Mouse (Mus musculus) liver, adult 2 months (tissue): Measurements from ENCODE around the gene Map2k4. TPM values are rescaled to one million over a fixed set of nuclear protein-coding genes. Genes with fewer than 3 reads are reported as not detected.

Experiments used
- DNase-seq: peaks from one replicate; pipeline ENCODE4 v3.0.0-alpha.2; 2011; ENCODE audit warnings: low read depth, low spot score; ENCODE audit errors: extremely low read depth
- H3K27ac ChIP-seq: fragments of 200-500 bp; replicated peaks from 2 replicates; pipeline ENCODE4 v1.5.1; 2012; ENCODE audit warnings: low read depth, mild to moderate bottlenecking, control low read depth, inconsistent platforms, low read length; ENCODE audit not compliant: insufficient read depth
- H3K27me3 ChIP-seq: fragments of 200-500 bp; 2 replicates; pipeline ENCODE4 v1.6.1; 2012; ENCODE audit warnings: mild to moderate bottlenecking, moderate library complexity, low read length, inconsistent platforms; ENCODE audit not compliant: control insufficient read depth, insufficient read depth
- H3K36me3 ChIP-seq: fragments of 200-500 bp; 2 replicates; pipeline ENCODE4 v1.6.1; 2012; ENCODE audit warnings: low read length, inconsistent platforms; ENCODE audit not compliant: control insufficient read depth, insufficient read depth
- H3K4me1 ChIP-seq: fragments of 200-500 bp; 2 replicates; pipeline ENCODE4 v1.6.1; 2011; ENCODE audit warnings: low read length; ENCODE audit not compliant: control insufficient read depth, insufficient read depth
- H3K4me3 ChIP-seq: fragments of 200-500 bp; 2 replicates; pipeline ENCODE4 v1.5.1; 2011; ENCODE audit warnings: low read depth, mild to moderate bottlenecking, control low read depth, low read length, moderate library complexity; ENCODE audit not compliant: insufficient read depth
- H3K79me2 ChIP-seq: fragments of 200-500 bp; 2 replicates; pipeline ENCODE4 v1.6.1; 2012; ENCODE audit warnings: inconsistent platforms, mild to moderate bottlenecking, low read length, moderate library complexity; ENCODE audit not compliant: control insufficient read depth, insufficient read depth
- H3K9ac ChIP-seq: fragments of 200-500 bp; 2 replicates; pipeline ENCODE4 v1.6.1; 2012; ENCODE audit warnings: low read depth, mild to moderate bottlenecking, control low read depth, inconsistent platforms, low read length
- CTCF ChIP-seq: fragments of 200-500 bp; IDR thresholded peaks from 2 replicates; pipeline ENCODE4 v1.5.1; 2011; ENCODE audit warnings: low read depth, low read length, control low read depth
- POLR2A ChIP-seq: fragments of 200-500 bp; IDR thresholded peaks from 2 replicates; pipeline ENCODE4 v1.6.1; 2011; ENCODE audit warnings: low read length, control low read depth; ENCODE audit not compliant: insufficient read depth; ENCODE audit errors: extremely low read depth
- WGBS: fragments of 180-500 bp; shearing (Covaris S2); methylation state at CpG from one replicate; pipeline ENCODE4 v1.1.7; 2018; 5-methylcytosine and 5-hydroxymethylcytosine counted together
- polyA plus RNA-seq: library from polyadenylated mRNA; depleted of rRNA; stranded (reverse); fragments of >200 nt; gene quantifications from 2 replicates; pipeline ENCODE4 v1.2.3, GENCODE M21; 2012
- total RNA-seq: library from RNA; depleted of rRNA; stranded (reverse); fragments of >200 nt; gene quantifications from 2 replicates; pipeline ENCODE4 v1.2.3, GENCODE M21; 2014

Map2k4 gene
- total and polyA plus RNA-seq, 2 experiments: 11.6 to 27.1 TPM

- TF ChIP-seq POLR2A: no peak
- no peak for TF ChIP-seq CTCF
- Histone ChIP-seq H3K9ac (no peak overlapping the region), H3K27ac (no peak overlapping the region), H3K79me2 (peaks cover 8% of the 10 kb centered on the region; the same call in 1 of the 2 replicates), H3K4me1 (no peaks in the 10 kb centered on the region; the same call in 1 of the 2 replicates), H3K4me3 (no peak overlapping the region), H3K27me3 (no peaks in the 10 kb centered on the region), H3K36me3 (peaks cover 10% of the 10 kb centered on the region)
- WGBS: 89% methylated on average over 2 of the region's 2 CpGs
- no peak for DNase-seq
Observed at GRCm38 (mm10) chr11:65723715-65724114, 64.4 kb downstream of the Map2k4 start.

- no peaks in the 10 kb centered on the region for H3K4me1 ChIP-seq
- no peak overlapping the region for H3K9ac ChIP-seq
- no peak for DNase-seq
- WGBS: 78% methylated on average over 3 of the region's 3 CpGs
- no peak overlapping the region for H3K4me3 ChIP-seq
- 0 out of 2 replicates have a peak, but pooled peaks cover 5% of the 10 kb centered on the region for H3K79me2 ChIP-seq
- no peak overlapping the region for H3K27ac ChIP-seq
- TF ChIP-seq CTCF (no peak), POLR2A (no peak)
- peaks cover 8% of the 10 kb centered on the region for H3K36me3 ChIP-seq
- H3K27me3 ChIP-seq: no peaks in the 10 kb centered on the region
Observed at GRCm38 (mm10) chr11:65721615-65722014, 66.5 kb downstream of the Map2k4 start.

GRCm38 (mm10) chr11:65719960-65720359 is 68.1 kb downstream of the Map2k4 start:
- H3K36me3 ChIP-seq: peaks cover 9% of the 10 kb centered on the region
- 80% methylated on average over 1 of the region's 1 CpGs for WGBS
- no peak for TF ChIP-seq CTCF

DNA sequence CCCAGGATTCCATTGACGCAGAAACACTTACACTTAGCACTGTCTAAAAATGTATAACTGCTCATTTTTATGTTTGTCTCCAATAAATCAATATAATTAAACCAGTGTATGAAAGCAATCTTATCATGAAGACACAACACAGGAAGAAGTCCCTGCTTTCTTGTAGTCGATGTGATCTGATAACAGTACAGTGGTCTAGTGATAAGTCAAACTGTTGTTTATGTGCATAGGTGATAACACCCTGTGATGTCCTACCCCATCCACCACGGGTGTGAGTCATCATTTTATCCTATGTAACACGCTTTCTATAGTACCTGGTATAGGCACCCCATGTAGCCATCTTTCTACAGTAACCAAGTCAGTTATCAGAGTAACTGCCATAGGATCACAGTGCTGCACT is 74.3 kb downstream of the Map2k4 start:
- H3K9ac ChIP-seq: no peak overlapping the region
- H3K4me1 ChIP-seq: no peaks in the 10 kb centered on the region
- peaks cover 11% of the 10 kb centered on the region for H3K36me3 ChIP-seq
- no peak overlapping the region for H3K4me3 ChIP-seq
- H3K79me2 ChIP-seq: no peaks in the 10 kb centered on the region; the same call in 1 of the 2 replicates
- DNase-seq: no peak
- TF ChIP-seq CTCF (no peak), POLR2A (no peak)
- H3K27ac ChIP-seq: no peak overlapping the region
- no peaks in the 10 kb centered on the region for H3K27me3 ChIP-seq
- 85% methylated on average over 4 of the region's 4 CpGs for WGBS

More at GRCm38 (mm10) chr11:65719960-65720359, 68.1 kb downstream of the Map2k4 start:
- peaks cover 3% of the 10 kb centered on the region; the same call in 1 of the 2 replicates for H3K79me2 ChIP-seq
- no peaks in the 10 kb centered on the region for H3K27me3 ChIP-seq
- no peak for DNase-seq
- H3K9ac ChIP-seq: no peak overlapping the region
- no peaks in the 10 kb centered on the region for H3K4me1 ChIP-seq
- H3K27ac ChIP-seq: no peak overlapping the region
- H3K4me3 ChIP-seq: no peak overlapping the region

DNA sequence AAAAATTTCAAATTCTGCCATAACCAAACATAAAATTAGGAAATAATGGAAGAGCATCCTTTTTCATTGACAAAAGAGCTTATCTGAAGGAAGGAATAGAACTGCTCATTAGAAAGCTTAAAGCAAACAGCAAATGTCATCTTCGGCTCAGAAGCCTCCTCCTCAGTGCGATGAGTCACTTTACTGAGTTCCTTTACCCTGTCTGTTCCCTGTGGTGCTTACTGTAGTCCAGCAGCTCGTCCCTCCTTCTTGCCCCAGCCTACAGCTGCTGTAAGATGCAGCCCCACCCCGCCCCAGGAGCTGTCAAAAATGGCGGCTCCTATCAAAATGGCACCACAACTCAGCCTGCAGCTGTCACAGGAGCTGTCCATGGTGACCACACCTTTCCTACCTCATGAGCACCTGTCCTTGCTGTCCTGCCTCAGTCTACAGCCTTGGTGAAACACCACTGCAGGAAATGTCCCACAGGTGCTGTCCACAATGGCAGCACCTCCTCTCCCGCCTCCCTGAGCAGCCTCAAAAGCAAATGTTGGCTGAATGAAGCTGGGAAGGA is 75.3 kb downstream of the Map2k4 start:
- H3K4me1 ChIP-seq: no peaks in the 10 kb centered on the region
- H3K4me3 ChIP-seq: no peak overlapping the region
- DNase-seq: no peak
- H3K27me3 ChIP-seq: no peaks in the 10 kb centered on the region
- no peaks in the 10 kb centered on the region; the same call in 1 of the 2 replicates for H3K79me2 ChIP-seq
- TF ChIP-seq POLR2A: no peak
- no peak for TF ChIP-seq CTCF
- peaks cover 17% of the 10 kb centered on the region for H3K36me3 ChIP-seq
- no peak overlapping the region for H3K9ac ChIP-seq
- WGBS: 96% methylated on average over 6 of the region's 6 CpGs
- no peak overlapping the region for H3K27ac ChIP-seq

GRCm38 (mm10) chr11:65706784-65707183 is 81.3 kb downstream of the Map2k4 start:
- Histone ChIP-seq H3K36me3 (peaks cover 31% of the 10 kb centered on the region), H3K4me3 (no peak overlapping the region), H3K79me2 (no peaks in the 10 kb centered on the region; the same call in 1 of the 2 replicates), H3K27ac (no peak overlapping the region), H3K27me3 (no peaks in the 10 kb centered on the region), H3K9ac (no peak overlapping the region), H3K4me1 (no peaks in the 10 kb centered on the region)
- TF ChIP-seq POLR2A: no peak
- no peak for TF ChIP-seq CTCF
- 98% methylated on average over 4 of the region's 4 CpGs for WGBS
- no peak for DNase-seq
